Mouse (Mus musculus) bone marrow, adult 2 months (tissue): Measurements from ENCODE around the gene Tmem50a. TPM values are rescaled to one million over a fixed set of nuclear protein-coding genes. Genes with fewer than 3 reads are reported as not detected.

Source experiments
- H3K27ac ChIP-seq: fragments of 200-500 bp; 2 replicates; pipeline ENCODE4 v1.5.1; 2012; ENCODE audit warnings: low read depth, mild to moderate bottlenecking, control low read depth, inconsistent platforms, low read length; ENCODE audit not compliant: control insufficient read depth, poor library complexity, insufficient read depth
- H3K4me1 ChIP-seq: fragments of 200-500 bp; 2 replicates; pipeline ENCODE4 v1.6.1; 2011; ENCODE audit warnings: low read length; ENCODE audit not compliant: control insufficient read depth, insufficient read depth
- H3K4me3 ChIP-seq: fragments of 200-500 bp; replicated peaks from 2 replicates; pipeline ENCODE3; 2011; ENCODE audit warnings: mild to moderate bottlenecking, low read depth, low read length, control low read depth; ENCODE audit not compliant: control insufficient read depth
- CTCF ChIP-seq: fragments of 200-500 bp; IDR thresholded peaks from 2 replicates; pipeline ENCODE4 v1.5.1; 2011; ENCODE audit warnings: low read length, control low read depth; ENCODE audit not compliant: control insufficient read depth, insufficient read depth
- POLR2A ChIP-seq: fragments of 200-500 bp; IDR thresholded peaks from 2 replicates; pipeline ENCODE4 v1.6.1; 2011; ENCODE audit warnings: low read depth, mild to moderate bottlenecking, control low read depth, low read length, borderline replicate concordance; ENCODE audit not compliant: control insufficient read depth
- WGBS: fragments of 180-500 bp; shearing (Covaris S2); methylation state at CpG from one replicate; pipeline ENCODE4 v1.1.7; 2018; 5-methylcytosine and 5-hydroxymethylcytosine counted together
- polyA plus RNA-seq: library from polyadenylated mRNA; stranded (reverse); fragments of >200 nt; gene quantifications from 2 replicates; pipeline ENCODE4 v1.2.4, GENCODE M21; 2011; ENCODE audit warnings: low replicate concordance; ENCODE audit not compliant: missing spikeins, insufficient read depth, insufficient read length

The Tmem50a gene
- polyA plus RNA-seq, 1 experiment, result 127 TPM

DNA sequence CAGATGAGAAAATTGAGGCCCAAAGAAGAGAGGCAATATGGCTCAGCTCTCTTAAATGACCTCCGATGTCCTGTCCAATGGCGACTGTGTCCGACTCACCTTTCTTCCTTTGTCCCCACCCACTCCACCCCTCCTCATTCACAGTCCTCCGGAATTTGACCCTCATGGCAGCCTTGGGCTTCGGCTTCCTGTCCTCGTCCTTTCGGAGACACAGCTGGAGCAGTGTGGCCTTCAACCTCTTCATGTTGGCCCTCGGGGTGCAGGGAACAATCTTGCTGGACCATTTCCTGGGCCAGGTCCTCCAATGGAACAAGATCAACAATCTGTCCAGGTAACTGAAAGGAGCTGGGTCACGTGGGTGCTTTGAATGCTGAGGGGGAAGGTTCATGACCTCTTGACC is 38.7 kb downstream of the Tmem50a start:
- H3K4me1 ChIP-seq, result no peaks in the 10 kb centered on the region
- H3K4me3 ChIP-seq, result no peak overlapping the region
- H3K27ac ChIP-seq, result no peak overlapping the region
- 87% methylated on average over 9 of the region's 9 CpGs for WGBS
- no peak for TF ChIP-seq CTCF
- TF ChIP-seq POLR2A, result no peak

DNA sequence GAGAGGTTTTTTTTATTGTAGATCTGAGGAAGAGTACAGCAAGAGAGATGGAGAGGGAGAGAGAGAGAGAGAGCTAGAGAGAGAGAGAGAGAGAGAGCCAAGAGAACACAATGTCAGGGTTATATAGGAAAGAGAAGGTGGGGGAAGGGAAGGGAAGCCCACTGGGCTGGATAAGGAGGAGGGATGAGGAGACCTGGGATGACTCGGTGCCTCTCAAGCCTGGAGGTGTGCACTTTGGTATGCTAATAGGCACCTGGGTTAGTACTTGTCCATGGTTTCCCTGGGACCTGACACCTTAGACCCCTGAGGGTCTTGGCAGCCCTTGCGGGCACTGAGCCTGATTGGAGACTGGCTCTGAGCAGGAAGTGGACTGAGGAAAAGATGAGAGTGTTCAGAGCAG is 42.9 kb downstream of the Tmem50a start:
- Histone ChIP-seq H3K27ac (no peak overlapping the region), H3K4me1 (no peaks in the 10 kb centered on the region; the same call in 1 of the 2 replicates), H3K4me3 (no peak overlapping the region)
- WGBS, result 80% methylated on average over 2 of the region's 2 CpGs
- no peak for TF ChIP-seq POLR2A
- no peak for TF ChIP-seq CTCF

DNA sequence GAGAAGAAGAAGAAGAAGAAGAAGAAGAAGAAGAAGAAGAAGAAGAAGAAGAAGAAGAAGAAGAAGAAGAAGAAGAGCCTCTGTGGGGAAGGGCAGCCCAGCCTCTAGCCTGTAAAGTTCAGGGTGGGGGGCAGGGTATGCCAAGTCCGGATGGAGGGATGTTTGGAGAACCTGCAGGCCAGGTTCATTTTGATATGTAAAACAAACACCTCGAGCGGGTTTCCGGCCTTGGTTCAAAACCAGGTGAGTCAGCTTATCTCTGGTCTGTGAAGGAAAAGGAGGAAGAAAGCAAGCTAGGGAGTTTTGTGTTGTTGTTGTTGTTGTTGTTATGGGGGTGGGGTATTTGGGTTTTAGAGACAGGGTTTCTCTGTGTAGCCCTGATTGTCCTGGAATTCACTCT is 43.3 kb downstream of the Tmem50a start:
- H3K4me1 ChIP-seq, result no peaks in the 10 kb centered on the region; the same call in 1 of the 2 replicates
- TF ChIP-seq POLR2A (no peak), CTCF (no peak)
- 58% methylated on average over 4 of the region's 4 CpGs for WGBS
- H3K4me3 ChIP-seq, result no peak overlapping the region
- no peak overlapping the region for H3K27ac ChIP-seq

DNA sequence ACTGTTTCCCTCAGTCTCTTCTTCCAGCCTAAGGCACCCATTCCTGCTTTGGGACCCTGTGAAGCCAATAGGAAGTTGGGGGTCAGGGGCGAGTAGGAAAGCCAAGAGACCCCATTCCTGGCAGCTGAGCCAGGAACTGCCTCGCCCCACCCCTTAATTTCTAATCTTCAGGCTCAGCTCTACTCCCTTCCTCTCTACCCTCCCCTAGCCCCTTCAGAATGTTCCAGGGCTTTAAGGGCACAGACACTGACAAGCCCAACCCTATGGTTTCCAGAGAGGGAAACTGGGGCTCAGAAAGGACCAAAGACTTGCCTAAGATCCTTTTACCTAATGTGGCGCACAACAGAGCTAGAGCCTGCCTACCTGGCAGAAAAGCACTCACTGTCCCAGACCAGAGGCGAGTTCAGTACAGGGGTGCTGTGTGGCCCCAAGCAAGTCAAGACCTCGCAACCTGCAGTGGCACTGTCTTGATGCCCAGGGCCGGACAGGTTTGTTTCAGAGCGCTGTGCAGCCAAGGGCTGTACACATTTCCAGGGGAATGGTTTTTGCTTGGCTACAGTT is 44.9 kb downstream of the Tmem50a start:
- 52% methylated on average over 7 of the region's 7 CpGs for WGBS
- H3K27ac ChIP-seq, result peak overlapping the region; percentile 94
- H3K4me3 ChIP-seq, result peak overlapping the region; percentile 17
- TF ChIP-seq POLR2A (no peak), CTCF (no peak)
- no peaks in the 10 kb centered on the region; the same call in 1 of the 2 replicates for H3K4me1 ChIP-seq

DNA sequence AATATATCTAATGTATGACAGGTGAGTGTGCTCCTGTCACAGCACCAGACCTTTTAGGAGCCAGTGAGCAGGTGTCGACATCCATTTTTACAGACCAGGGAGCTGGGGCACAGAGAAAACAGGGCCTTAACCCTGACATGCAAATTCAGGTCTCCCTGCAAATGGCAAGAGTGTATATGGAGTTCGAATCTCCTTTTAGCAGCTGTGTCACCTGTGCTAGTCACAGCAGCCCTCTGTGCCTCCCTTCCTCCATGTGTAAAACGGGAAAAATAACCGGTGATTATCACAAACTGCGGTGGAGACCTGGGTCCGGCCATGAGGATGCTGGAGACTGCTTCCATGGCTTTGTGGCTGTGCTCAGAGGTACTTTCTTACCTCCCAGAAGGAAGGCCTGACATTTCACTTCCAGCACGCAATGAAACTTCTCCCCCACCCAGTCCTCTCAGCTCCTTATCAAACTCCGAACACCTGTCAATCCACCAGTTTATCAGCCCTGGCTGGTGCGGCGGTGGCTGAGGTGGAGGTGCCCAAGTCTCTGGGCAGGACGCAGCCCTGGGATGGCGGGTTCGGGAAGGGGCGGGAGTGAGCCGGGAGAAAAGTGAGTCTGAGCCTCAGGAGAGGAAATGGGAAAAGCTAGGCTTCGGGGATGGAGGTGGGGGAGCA is 45.6 kb downstream of the Tmem50a start:
- TF ChIP-seq POLR2A (peak; percentile 45; the same call in 1 of the 2 replicates), CTCF (no peak)
- peak overlapping the region; percentile 42 for H3K4me3 ChIP-seq
- no peaks in the 10 kb centered on the region; the same call in 1 of the 2 replicates for H3K4me1 ChIP-seq
- H3K27ac ChIP-seq, result peak overlapping the region; percentile 94
- 25% methylated on average over 16 of the region's 16 CpGs for WGBS

DNA sequence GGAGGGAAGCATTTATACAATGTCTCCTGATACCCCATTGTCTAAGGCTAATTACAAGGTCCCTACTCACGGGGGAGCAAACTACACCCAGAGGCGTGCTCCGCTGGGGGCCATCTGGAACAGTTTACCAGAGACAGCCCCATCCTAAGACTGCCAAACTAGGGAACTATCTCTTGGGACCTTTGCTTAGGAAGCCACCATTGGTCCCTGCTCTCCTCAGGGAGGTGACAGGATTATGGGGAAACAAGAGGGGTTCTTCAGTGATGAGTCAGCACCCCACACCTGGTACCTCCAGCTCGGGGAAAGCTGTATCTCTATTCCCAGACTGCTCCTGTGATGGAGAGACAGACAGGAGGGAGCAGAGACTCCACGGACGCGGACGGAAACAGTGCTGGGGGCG is 46.3 kb downstream of the Tmem50a start:
- WGBS, result 38% methylated on average over 8 of the region's 9 CpGs
- peak overlapping the region; percentile 94 for H3K27ac ChIP-seq
- TF ChIP-seq POLR2A (no peak), CTCF (no peak)
- peak overlapping the region; percentile 56 for H3K4me3 ChIP-seq
- H3K4me1 ChIP-seq, result no peaks in the 10 kb centered on the region; the same call in 1 of the 2 replicates

DNA sequence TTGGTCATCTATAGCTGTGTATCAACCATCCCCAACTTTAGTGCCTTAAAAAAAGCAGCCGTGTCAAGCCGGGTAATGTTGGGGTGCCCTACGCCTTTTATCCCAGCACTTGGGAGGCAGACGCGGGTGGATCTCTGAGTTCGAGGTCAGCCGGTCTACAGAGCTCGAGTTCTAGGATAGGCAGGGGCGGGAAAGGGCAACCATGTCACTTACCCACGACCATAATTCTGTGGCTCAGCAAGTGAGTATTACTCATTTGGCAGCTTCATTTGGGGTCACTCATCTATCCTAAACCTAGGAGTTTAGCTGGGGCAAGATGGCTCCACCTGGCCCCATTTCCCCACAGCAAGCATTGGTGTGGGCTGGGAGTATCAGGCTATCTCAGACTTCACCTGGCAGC is 46.8 kb downstream of the Tmem50a start:
- WGBS, result 83% methylated on average over 10 of the region's 10 CpGs
- peak overlapping the region; percentile 56 for H3K4me3 ChIP-seq
- no peaks in the 10 kb centered on the region; the same call in 1 of the 2 replicates for H3K4me1 ChIP-seq
- H3K27ac ChIP-seq, result peak overlapping the region; percentile 94
- no peak for TF ChIP-seq POLR2A

DNA sequence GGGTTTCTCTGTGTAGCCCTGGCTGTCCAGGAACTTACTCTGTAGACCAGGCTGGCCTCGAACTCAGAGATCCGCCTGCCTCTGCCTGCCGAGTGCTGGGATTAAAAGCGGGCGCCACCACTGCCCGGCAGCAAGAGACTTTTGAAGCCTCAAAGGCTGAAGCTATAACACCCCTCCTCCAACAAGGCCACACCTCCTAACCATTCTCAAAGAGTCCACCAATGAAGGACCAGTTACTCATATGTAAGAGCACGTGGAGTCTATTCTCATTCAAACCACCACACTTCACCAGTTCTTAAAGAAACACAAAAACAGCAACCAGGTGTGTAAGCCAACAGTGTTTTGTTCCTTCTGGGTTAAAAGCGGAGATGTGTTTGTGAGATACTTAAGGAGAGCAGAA is 47.2 kb downstream of the Tmem50a start:
- H3K4me3 ChIP-seq, result peak overlapping the region; percentile 56
- WGBS, result 77% methylated on average over 8 of the region's 8 CpGs
- TF ChIP-seq POLR2A, result no peak
- no peak for TF ChIP-seq CTCF
- no peaks in the 10 kb centered on the region; the same call in 1 of the 2 replicates for H3K4me1 ChIP-seq
- H3K27ac ChIP-seq, result peak overlapping the region; percentile 7

DNA sequence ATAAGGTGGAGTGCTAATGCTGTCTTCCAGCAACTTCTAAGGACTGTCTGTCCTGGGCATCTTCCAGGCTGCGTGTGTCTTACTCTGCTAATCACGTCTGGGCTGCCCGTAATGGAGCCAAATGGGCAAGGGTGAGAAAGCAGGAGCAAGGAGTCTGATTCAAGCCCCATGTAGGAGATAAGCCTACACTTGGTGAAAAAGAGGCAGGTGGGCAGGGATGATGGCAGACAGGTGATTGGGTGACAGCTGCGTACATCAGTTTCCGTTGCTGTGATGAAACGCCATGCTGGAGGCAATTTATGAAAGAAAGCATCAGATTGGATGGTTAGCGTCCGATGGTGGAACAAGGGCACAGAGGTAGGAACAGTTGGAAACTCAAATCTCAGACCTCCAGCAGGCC is 47.6 kb downstream of the Tmem50a start:
- Histone ChIP-seq H3K4me1 (peaks cover 1% of the 10 kb centered on the region; the same call in 1 of the 2 replicates), H3K27ac (peak overlapping the region; percentile 7), H3K4me3 (peak overlapping the region; percentile 51)
- no peak for TF ChIP-seq POLR2A
- no peak for TF ChIP-seq CTCF
- WGBS, result 83% methylated on average over 8 of the region's 8 CpGs
